ENCODE assay signal across 27 mouse cellular contexts in genomic region chr1:177451041-177451440, GRCm38 (mm10). TPM values are rescaled to one million over a fixed set of nuclear protein-coding genes. Genes with fewer than 3 reads are reported as not detected.
DNase-seq lines count a peak whose midpoint lies in the region; ATAC-seq and TF ChIP-seq lines count a peak whose summit lies in the region.
"Had no signal": no experiment of that assay in that cellular context is flagged by ENCODE, and none has a peak within 500 bp of the region (broad histone marks: within the 10 kb centered on the region; RNA-seq: fewer than 3 reads in every experiment).

No protein-coding gene starts in this region.

- no peak for TF ChIP-seq EP300 in MEL (IDR thresholded peaks at IDR 0.05; ENCODE audit: low read depth in 1 of 2, low read length in 2 of 2)

- TF ChIP-seq CTCF in hindbrain, postnatal 0 days (IDR thresholded peaks at IDR 0.05; ENCODE audit: low read depth): no peak
- no peak for TF ChIP-seq CTCF in MEL (IDR thresholded peaks at IDR 0.05 in 2 of 3, conservative IDR thresholded peaks at IDR 0.05 in 1 of 3; ENCODE audit: control insufficient read depth in 1 of 3, insufficient read depth in 1 of 3, low read depth in 2 of 3, low read length in 3 of 3, poor library complexity in 1 of 3, severe bottlenecking in 1 of 3)

- 51% methylated on average over 2 of the region's 2 CpGs for WGBS in forebrain, embryonic 13.5 days
- WGBS in forebrain, embryonic 11.5 days: 53% methylated on average over 2 of the region's 2 CpGs
- WGBS in hindbrain, postnatal 0 days: 51% methylated on average over 2 of the region's 2 CpGs
- WGBS in hindbrain, embryonic 16.5 days: 59% methylated on average over 2 of the region's 2 CpGs
- 91% methylated on average over 2 of the region's 2 CpGs for WGBS in limb, embryonic 10.5 days

- H3K27me3 ChIP-seq in forebrain, embryonic 13.5 days: no peaks in the 10 kb centered on the region
- no peaks in the 10 kb centered on the region for H3K27me3 ChIP-seq in forebrain, embryonic 11.5 days (ENCODE audit: control insufficient read depth, insufficient read depth, low read length)
- no peaks in the 10 kb centered on the region for H3K27me3 ChIP-seq in hindbrain, postnatal 0 days (ENCODE audit: insufficient read depth, low read length)
- H3K27me3 ChIP-seq in hindbrain, embryonic 16.5 days (replicated peaks; ENCODE audit: control insufficient read depth, insufficient read depth, low read length): no peaks in the 10 kb centered on the region
- H3K27me3 ChIP-seq in MEL (ENCODE audit: control insufficient read depth in 1 of 2, insufficient read depth in 2 of 2, low read length in 2 of 2): peaks cover 0 to 3% of the 10 kb centered on the region in 2 experiments; a peak in 1 of 4 replicates
- H3K27me3 ChIP-seq in limb, embryonic 10.5 days (ENCODE audit: low read depth, poor library complexity, severe bottlenecking): no peaks in the 10 kb centered on the region
- H3K27me3 ChIP-seq: heart, embryonic 15.5 days; intestine, embryonic 15.5 days; limb, embryonic 15.5 days; liver, embryonic 13.5 days; megakaryocyte, embryonic 14.5 days had no signal

- peaks cover 20% of the 10 kb centered on the region for H3K36me3 ChIP-seq in forebrain, embryonic 13.5 days (ENCODE audit: poor library complexity, severe bottlenecking)
- H3K36me3 ChIP-seq in forebrain, embryonic 11.5 days (ENCODE audit: control insufficient read depth, insufficient read depth, low read length): peaks cover 2% of the 10 kb centered on the region; the same call in 1 of the 2 replicates
- H3K36me3 ChIP-seq in hindbrain, postnatal 0 days (ENCODE audit: insufficient read depth, low read length): peaks cover 8% of the 10 kb centered on the region
- H3K36me3 ChIP-seq in hindbrain, embryonic 16.5 days (ENCODE audit: control insufficient read depth, insufficient read depth, low read length): no peaks in the 10 kb centered on the region
- H3K36me3 ChIP-seq in MEL (ENCODE audit: control insufficient read depth in 1 of 2, insufficient read depth in 2 of 2, low read length in 2 of 2): peaks cover 3 to 4% of the 10 kb centered on the region in 2 experiments; a peak in 2 of 4 replicates
- peaks cover 22% of the 10 kb centered on the region for H3K36me3 ChIP-seq in limb, embryonic 10.5 days

- H3K79me2 ChIP-seq in MEL (ENCODE audit: control insufficient read depth, insufficient read depth, low read length, poor library complexity): peaks cover 3% of the 10 kb centered on the region

- peaks cover 63% of the 10 kb centered on the region for H3K4me1 ChIP-seq in forebrain, embryonic 13.5 days
- H3K4me1 ChIP-seq in forebrain, embryonic 11.5 days (replicated peaks; ENCODE audit: control insufficient read depth, insufficient read depth, low read length): peaks cover 20% of the 10 kb centered on the region
- 0 out of 2 replicates have a peak, but pooled peaks cover 4% of the 10 kb centered on the region for H3K4me1 ChIP-seq in hindbrain, postnatal 0 days (ENCODE audit: insufficient read depth, low read length)
- H3K4me1 ChIP-seq in hindbrain, embryonic 16.5 days (ENCODE audit: control insufficient read depth, insufficient read depth, low read depth, low read length): peaks cover 12% of the 10 kb centered on the region
- peaks cover 0 to under 1% of the 10 kb centered on the region in 2 experiments; a peak in 1 of 4 replicates for H3K4me1 ChIP-seq in MEL (ENCODE audit: control insufficient read depth in 1 of 2, insufficient read depth in 2 of 2, low read length in 2 of 2)
- H3K4me1 ChIP-seq in limb, embryonic 10.5 days: peaks cover 30% of the 10 kb centered on the region
- H3K4me1 ChIP-seq: intestine, embryonic 15.5 days; liver, embryonic 13.5 days had no signal

- peak overlapping the region; percentile 35 for H3K4me2 ChIP-seq in forebrain, embryonic 13.5 days
- no peak overlapping the region for H3K4me2 ChIP-seq in forebrain, embryonic 11.5 days (ENCODE audit: low read depth, low read length, severe bottlenecking)
- peak overlapping the region; percentile 44 for H3K4me2 ChIP-seq in hindbrain, postnatal 0 days (ENCODE audit: low read depth, low read length)
- no peak overlapping the region; the same call in 1 of the 2 replicates for H3K4me2 ChIP-seq in hindbrain, embryonic 16.5 days (ENCODE audit: low read length)
- H3K4me2 ChIP-seq: heart, embryonic 15.5 days; hindbrain, embryonic 14.5 days; intestine, embryonic 15.5 days; limb, embryonic 15.5 days; liver, embryonic 13.5 days had no signal

- peak overlapping the region; percentile 15; the same call in 1 of the 2 replicates for H3K4me3 ChIP-seq in forebrain, embryonic 13.5 days
- H3K4me3 ChIP-seq in forebrain, embryonic 11.5 days (ENCODE audit: low read depth, low read length): no peak overlapping the region
- H3K4me3 ChIP-seq in hindbrain, postnatal 0 days (ENCODE audit: low read length): peak overlapping the region; percentile 9
- H3K4me3 ChIP-seq in hindbrain, embryonic 16.5 days (ENCODE audit: low read length): no peak overlapping the region
- no peak overlapping the region for H3K4me3 ChIP-seq in MEL (ENCODE audit: control insufficient read depth in 1 of 2, insufficient read depth in 1 of 2, low read depth in 2 of 2, low read length in 2 of 2)
- no peak overlapping the region for H3K4me3 ChIP-seq in limb, embryonic 10.5 days
- H3K4me3 ChIP-seq: erythroblast, embryonic 14.5 days; heart, embryonic 10.5 days; heart, embryonic 15.5 days; intestine, embryonic 15.5 days; limb, embryonic 15.5 days; liver, embryonic 13.5 days; megakaryocyte, embryonic 14.5 days had no signal

- no peak for TF ChIP-seq RAD21 in MEL (IDR thresholded peaks at IDR 0.05; ENCODE audit: low read depth, low read length)

- no peaks in the 10 kb centered on the region for H3K9me3 ChIP-seq in forebrain, embryonic 13.5 days (replicated peaks)
- no peaks in the 10 kb centered on the region for H3K9me3 ChIP-seq in forebrain, embryonic 11.5 days (ENCODE audit: control insufficient read depth, low read length)
- no peaks in the 10 kb centered on the region for H3K9me3 ChIP-seq in hindbrain, postnatal 0 days (ENCODE audit: low read length)
- H3K9me3 ChIP-seq in hindbrain, embryonic 16.5 days (ENCODE audit: control insufficient read depth, low read length): no peaks in the 10 kb centered on the region
- H3K9me3 ChIP-seq in MEL (replicated peaks; ENCODE audit: insufficient read depth, low read length): no peaks in the 10 kb centered on the region
- H3K9me3 ChIP-seq in limb, embryonic 10.5 days (replicated peaks): no peaks in the 10 kb centered on the region
- H3K9me3 ChIP-seq: heart, embryonic 10.5 days; heart, embryonic 15.5 days; intestine, embryonic 15.5 days; limb, embryonic 15.5 days; liver, embryonic 13.5 days; megakaryocyte, embryonic 14.5 days had no signal

- DNase-seq in forebrain, embryonic 11.5 days (ENCODE audit: low spot score): no peak
- no peak for DNase-seq in hindbrain, postnatal 0 days (ENCODE audit: low spot score)
- DNase-seq in MEL (ENCODE audit: low read depth, low spot score) (no peak), MN1 (ENCODE audit: low spot score) (peak; percentile 32)
- DNase-seq in frontal cortex, postnatal 10 days (ENCODE audit: low spot score in 2 of 2): no peak
- no peak for DNase-seq in limb, embryonic 10.5 days (ENCODE audit: low spot score)
- DNase-seq: adrenal gland, adult 8-10 months; B cell, adult 2 months; gastrocnemius, postnatal 25 days; kidney, adult 2 months; liver, embryonic 13.5 days; lung, adult 18-20 months; lung, postnatal 4 days; right cerebral cortex, postnatal 25 days; spleen, adult 18-20 months; thymus, postnatal 14 days had no signal

- no peak for ATAC-seq in forebrain, embryonic 13.5 days
- ATAC-seq in forebrain, embryonic 11.5 days (replicated peaks; ENCODE audit: low FRiP score): no peak
- ATAC-seq in hindbrain, postnatal 0 days: no peak
- ATAC-seq in hindbrain, embryonic 16.5 days: no peak
- ATAC-seq: intestine, embryonic 15.5 days; lung, postnatal 0 days had no signal

- no peak for TF ChIP-seq POLR2A in MEL (IDR thresholded peaks at IDR 0.05; ENCODE audit: control insufficient read depth in 1 of 2, insufficient read depth in 1 of 2, low read depth in 1 of 2, low read length in 2 of 2, poor library complexity in 1 of 2)

- 0 out of 2 replicates have a peak overlapping the region, but pooled peaks have one; percentile 37 for H3K9ac ChIP-seq in forebrain, embryonic 13.5 days
- no peak overlapping the region for H3K9ac ChIP-seq in forebrain, embryonic 11.5 days (ENCODE audit: low read length)
- H3K9ac ChIP-seq in hindbrain, postnatal 0 days (replicated peaks; ENCODE audit: low read length): peak overlapping the region; percentile 37; the same call in 1 of the 2 replicates
- no peak overlapping the region for H3K9ac ChIP-seq in hindbrain, embryonic 16.5 days (ENCODE audit: low read depth, low read length)
- H3K9ac ChIP-seq in MEL (ENCODE audit: control insufficient read depth, low read depth, low read length, poor library complexity, severe bottlenecking): no peak overlapping the region
- H3K9ac ChIP-seq: heart, embryonic 15.5 days; hindbrain, embryonic 14.5 days; intestine, embryonic 15.5 days; limb, embryonic 15.5 days; liver, embryonic 13.5 days had no signal

- peak overlapping the region; percentile 73 for H3K27ac ChIP-seq in forebrain, embryonic 13.5 days
- no peak overlapping the region for H3K27ac ChIP-seq in forebrain, embryonic 11.5 days (ENCODE audit: low read depth, low read length)
- peak overlapping the region; percentile 68 for H3K27ac ChIP-seq in hindbrain, postnatal 0 days
- H3K27ac ChIP-seq in hindbrain, embryonic 16.5 days (ENCODE audit: low read depth, low read length): no peak overlapping the region
- no peak overlapping the region for H3K27ac ChIP-seq in MEL (ENCODE audit: control insufficient read depth, low read depth, low read length)
- no peak overlapping the region for H3K27ac ChIP-seq in limb, embryonic 10.5 days
- H3K27ac ChIP-seq: heart, embryonic 10.5 days; heart, embryonic 15.5 days; intestine, embryonic 15.5 days; kidney, postnatal 0 days; limb, embryonic 15.5 days; liver, embryonic 13.5 days had no signal

TF ChIP-seq in MEL, 35 proteins besides CTCF, POLR2A, EP300 and RAD21:
- TF ChIP-seq POLR2AphosphoS2 (IDR thresholded peaks at IDR 0.05; ENCODE audit: low read length): 0 out of 2 replicates have a peak, but pooled peaks have one; percentile 6
- no peak for TF ChIP-seq ZC3H11A (IDR thresholded peaks at IDR 0.05; ENCODE audit: low read depth, low read length)

RNA-seq across cellular contexts. Expression of gene Zbtb18, which starts 8.9 kb away (rescaled TPM):
- polyA plus RNA-seq in forebrain, embryonic 13.5 days (2015; fragmentation: Nextera tagmentation; extraction: Ambion mirVana): 59.8 and 88.1 TPM in 2 replicates
- polyA plus RNA-seq in forebrain, embryonic 11.5 days (2014; fragmentation: Nextera tagmentation; extraction: Ambion mirVana): 5.1 and 6.6 TPM in 2 replicates
- 112 and 114 TPM in 2 replicates for total RNA-seq in hindbrain, postnatal 0 days (2014; rRNA removed)
- 45.6 and 47.3 TPM in 2 replicates for polyA plus RNA-seq in hindbrain, postnatal 0 days (2015; fragmentation: Nextera tagmentation; extraction: Ambion mirVana)
- polyA plus RNA-seq in hindbrain, embryonic 16.5 days (2015; fragmentation: Nextera tagmentation; extraction: Ambion mirVana): 10.5 and 15.4 TPM in 2 replicates
- total RNA-seq in MEL (2012; rRNA removed): 15.2 and 15.6 TPM in 2 replicates
- 10 to 100 TPM in 1 of 2 experiments, not detected in 1; 23.8 TPM for polyA plus RNA-seq in MEL (2012; ENCODE audit: insufficient read depth in 1 of 2, insufficient read length in 2 of 2, low read depth in 1 of 2, low replicate concordance in 2 of 2, missing spikeins in 1 of 2)
- 0.99 and 1.0 TPM in 2 replicates for polyA plus RNA-seq in limb, embryonic 10.5 days (2016; fragmentation: Nextera tagmentation; extraction: Ambion mirVana)

Comparison
In these comparisons a context has a peak if more than half of its experiments do, and no peak if none do; other contexts are left out.
1. H3K27ac ChIP-seq: peak in forebrain, embryonic 13.5 days (single experiment) and hindbrain, postnatal 0 days (single experiment); none in forebrain, embryonic 11.5 days (single experiment), hindbrain, embryonic 16.5 days (single experiment), MEL (single experiment) and limb, embryonic 10.5 days (single experiment).
2. H3K4me2 ChIP-seq: peak in forebrain, embryonic 13.5 days (single experiment) and hindbrain, postnatal 0 days (single experiment); none in forebrain, embryonic 11.5 days (single experiment) and hindbrain, embryonic 16.5 days (single experiment).
3. H3K4me3 ChIP-seq: peak in forebrain, embryonic 13.5 days (single experiment) and hindbrain, postnatal 0 days (single experiment); none in forebrain, embryonic 11.5 days (single experiment), hindbrain, embryonic 16.5 days (single experiment), MEL (0 of 2) and limb, embryonic 10.5 days (single experiment).
4. H3K9ac ChIP-seq: peak in forebrain, embryonic 13.5 days (single experiment) and hindbrain, postnatal 0 days (single experiment); none in forebrain, embryonic 11.5 days (single experiment), hindbrain, embryonic 16.5 days (single experiment) and MEL (single experiment).